Mouse (Mus musculus) neural tube, embryonic 14.5 days (tissue): Measurements from ENCODE around the gene Pramel4. TPM values are rescaled to one million over a fixed set of nuclear protein-coding genes. Genes with fewer than 3 reads are reported as not detected.
"Not testable (repeated sequence)": the region's sequence is repeated elsewhere in the genome, so short reads cannot be mapped to it uniquely, and the experiment has no call there.

Source experiments
- ATAC-seq: fragments of 200-750 bp; cut with Nextera tagmentation; 2 replicates; pipeline ENCODE4 v1.8.0; 2017; ENCODE audit warnings: low read depth, mild to moderate bottlenecking, moderate TSS enrichment, moderate library complexity
- H3K27ac ChIP-seq: fragments of 300-500 bp; sonication (generic); 2 replicates; pipeline ENCODE4 v1.5.1; 2014; ENCODE audit warnings: low read depth, mild to moderate bottlenecking, control low read depth, low read length, moderate library complexity, mixed read lengths
- H3K27me3 ChIP-seq: fragments of 300-500 bp; sonication (generic); 2 replicates; pipeline ENCODE4 v1.6.1; 2014; ENCODE audit warnings: low read length; ENCODE audit not compliant: control insufficient read depth, insufficient read depth
- H3K36me3 ChIP-seq: fragments of 300-500 bp; sonication (generic); 2 replicates; pipeline ENCODE4 v1.6.1; 2014; ENCODE audit warnings: low read length, mixed read lengths; ENCODE audit not compliant: control insufficient read depth, insufficient read depth
- H3K4me1 ChIP-seq: fragments of 300-500 bp; sonication (generic); 2 replicates; pipeline ENCODE4 v1.6.1; 2014; ENCODE audit warnings: low read length; ENCODE audit not compliant: control insufficient read depth, insufficient read depth
- H3K4me2 ChIP-seq: fragments of 300-500 bp; sonication (generic); 2 replicates; pipeline ENCODE4 v1.6.1; 2014; ENCODE audit warnings: mild to moderate bottlenecking, low read depth, low read length, control low read depth
- H3K4me3 ChIP-seq: fragments of 300-500 bp; sonication (generic); 2 replicates; pipeline ENCODE4 v1.5.1; 2014; ENCODE audit warnings: low read depth, low read length, control low read depth, mixed read lengths
- H3K9ac ChIP-seq: fragments of 300-500 bp; sonication (generic); replicated peaks from 2 replicates; pipeline ENCODE4 v1.6.1; 2014; ENCODE audit warnings: low read depth, mild to moderate bottlenecking, control low read depth, low read length, mixed read lengths
- H3K9me3 ChIP-seq: fragments of 300-500 bp; sonication (generic); 2 replicates; pipeline ENCODE4 v1.6.1; 2016; ENCODE audit warnings: low read length; ENCODE audit not compliant: control insufficient read depth
- WGBS: fragments of 180-500 bp; shearing (Covaris S2); extraction: QIAGEN DNeasy Blood & Tissue Kit; methylation state at CpG from one replicate; pipeline ENCODE4 v1.1.7; 2014; 5-methylcytosine and 5-hydroxymethylcytosine counted together
- polyA plus RNA-seq: library from polyadenylated mRNA; unstranded; fragments of >200 nt; fragmentation: Nextera tagmentation; extraction: Ambion mirVana; gene quantifications from 2 replicates; pipeline ENCODE4 v1.2.1, GENCODE M21; 2014

Gene Pramel4
- not detected in 2 replicates for polyA plus RNA-seq

- H3K27me3 ChIP-seq, H3K9ac ChIP-seq, ATAC-seq, H3K4me3 ChIP-seq, H3K27ac ChIP-seq, H3K9me3 ChIP-seq, H3K4me2 ChIP-seq, H3K4me1 ChIP-seq, H3K36me3 ChIP-seq: not testable (repeated sequence)
- WGBS: 88% methylated on average over 3 of the region's 3 CpGs
Observed at GRCm38 (mm10) chr4:144058826-144059225, at the start of gene Pramel4. Gene Pramel4, plus strand, starts transcription at chr4:144059126.

GRCm38 (mm10) chr4:144106174-144106573 lies 47.2 kb downstream of the Pramel4 start, which contains the start of gene Gm13102:
Gene Gm13102, plus strand, starts transcription at chr4:144106474.
- no CpG with 5 or more reads among the region's 2 CpGs for WGBS

More at GRCm38 (mm10) chr4:144106174-144106573, 47.2 kb downstream of the Pramel4 start, which contains the start of gene Gm13102:
- ATAC-seq, H3K4me2 ChIP-seq, H3K27ac ChIP-seq, H3K36me3 ChIP-seq, H3K4me3 ChIP-seq, H3K4me1 ChIP-seq, H3K27me3 ChIP-seq, H3K9ac ChIP-seq, H3K9me3 ChIP-seq: not testable (repeated sequence)

Other genes with a start within 250 kb of the Pramel4 start
- not detected in 2 replicates for gene Gm13084, start 243.0 kb upstream of the Pramel4 start, polyA plus RNA-seq
- not detected in 2 replicates for gene Gm13103, start 212.6 kb upstream of the Pramel4 start, polyA plus RNA-seq
- not detected in 2 replicates for gene Pramef6, start 158.7 kb upstream of the Pramel4 start, polyA plus RNA-seq
- gene Pramef25, start 108.1 kb upstream of the Pramel4 start, polyA plus RNA-seq: not detected in 2 replicates
- gene Gm13101, start 92.2 kb upstream of the Pramel4 start, polyA plus RNA-seq: not detected in 2 replicates
- gene Pramef17, start 64.8 kb upstream of the Pramel4 start, polyA plus RNA-seq: not detected in 2 replicates
- not detected in 2 replicates for gene Gm13102, start 47.3 kb downstream of the Pramel4 start, polyA plus RNA-seq
- gene Oog3, start 103.5 kb downstream of the Pramel4 start, polyA plus RNA-seq: not detected in 2 replicates
- gene Oog2, start 131.6 kb downstream of the Pramel4 start, polyA plus RNA-seq: not detected in 2 replicates
- gene C87977, start 154.2 kb downstream of the Pramel4 start, polyA plus RNA-seq: not detected in 2 replicates
- gene Pramel5, start 221.4 kb downstream of the Pramel4 start, polyA plus RNA-seq: not detected in 2 replicates